Mouse (Mus musculus): ENCODE data around the gene Arel1. TPM values are rescaled to one million over a fixed set of nuclear protein-coding genes. Genes with fewer than 3 reads are reported as not detected.
A peak's percentile ranks its signal among the peaks of the same experiment; 100 is the strongest.

Arel1 gene
- total and polyA plus RNA-seq, 2 experiments: 21.0 to 22.4 TPM

- no peaks in the 10 kb centered on the region for H3K79me2 ChIP-seq (ENCODE audit: control insufficient read depth, insufficient read depth, low read length)
- no peak overlapping the region for H3K27ac ChIP-seq (replicated peaks; ENCODE audit: insufficient read depth, low read depth, low read length)
- H3K4me3 ChIP-seq (ENCODE audit: insufficient read depth, low read depth, low read length): no peak overlapping the region
- 80% methylated on average over 4 of the region's 4 CpGs for WGBS
- no peak for DNase-seq (ENCODE audit: extremely low read depth, low read depth, low spot score)
- TF ChIP-seq POLR2A (IDR thresholded peaks at IDR 0.05; ENCODE audit: extremely low read depth, insufficient read depth, low read length) (no peak), CTCF (IDR thresholded peaks at IDR 0.05; ENCODE audit: low read depth, low read length) (no peak)
- no peaks in the 10 kb centered on the region for H3K36me3 ChIP-seq (ENCODE audit: control insufficient read depth, insufficient read depth, low read length)
- H3K27me3 ChIP-seq (ENCODE audit: control insufficient read depth, insufficient read depth, low read length): no peaks in the 10 kb centered on the region; the same call in 1 of the 2 replicates
- H3K4me1 ChIP-seq (ENCODE audit: control insufficient read depth, insufficient read depth, low read length): no peaks in the 10 kb centered on the region
- no peak overlapping the region for H3K9ac ChIP-seq (ENCODE audit: low read depth, low read length)
Observed at GRCm38 (mm10) chr12:84882796-84883195, 87.9 kb downstream of the Arel1 start.

- WGBS: 52% methylated on average over 11 of the region's 11 CpGs
- Histone ChIP-seq H3K9ac (ENCODE audit: low read depth, low read length) (no peak overlapping the region), H3K27ac (replicated peaks; ENCODE audit: insufficient read depth, low read depth, low read length) (no peak overlapping the region), H3K36me3 (ENCODE audit: control insufficient read depth, insufficient read depth, low read length) (no peaks in the 10 kb centered on the region), H3K4me3 (ENCODE audit: insufficient read depth, low read depth, low read length) (no peak overlapping the region), H3K79me2 (ENCODE audit: control insufficient read depth, insufficient read depth, low read length) (no peaks in the 10 kb centered on the region), H3K27me3 (ENCODE audit: control insufficient read depth, insufficient read depth, low read length) (peaks cover 12% of the 10 kb centered on the region), H3K4me1 (ENCODE audit: control insufficient read depth, insufficient read depth, low read length) (peaks cover 9% of the 10 kb centered on the region)
- TF ChIP-seq CTCF (IDR thresholded peaks at IDR 0.05; ENCODE audit: low read depth, low read length) (no peak), POLR2A (IDR thresholded peaks at IDR 0.05; ENCODE audit: extremely low read depth, insufficient read depth, low read length) (no peak)
- DNase-seq (ENCODE audit: extremely low read depth, low read depth, low spot score): no peak
Observed at GRCm38 (mm10) chr12:84880091-84880490, 90.6 kb downstream of the Arel1 start.

GRCm38 (mm10) chr12:84876481-84877121 is 94.1 kb downstream of the Arel1 start, which contains the start of gene Ltbp2:
Gene Ltbp2 (minus strand): TSS chr12:84876532.
- TF ChIP-seq POLR2A (IDR thresholded peaks at IDR 0.05; ENCODE audit: extremely low read depth, insufficient read depth, low read length) (no peak), CTCF (IDR thresholded peaks at IDR 0.05; ENCODE audit: low read depth, low read length) (peak; percentile 91)
- Histone ChIP-seq H3K9ac (ENCODE audit: low read depth, low read length) (no peak within 1 kb of the TSS), H3K4me3 (ENCODE audit: insufficient read depth, low read depth, low read length) (peak within 1 kb of the TSS; percentile 38; the same call in 1 of the 2 replicates)

GRCm38 (mm10) chr12:84875761-84876480 is 94.8 kb downstream of the Arel1 start:
- Histone ChIP-seq H3K79me2 (ENCODE audit: control insufficient read depth, insufficient read depth, low read length) (no peaks in the 10 kb centered on the region), H3K9ac (ENCODE audit: low read depth, low read length) (no peak overlapping the region), H3K4me3 (ENCODE audit: insufficient read depth, low read depth, low read length) (peak overlapping the region; percentile 38; the same call in 1 of the 2 replicates), H3K4me1 (ENCODE audit: control insufficient read depth, insufficient read depth, low read length) (peaks cover 9% of the 10 kb centered on the region), H3K27me3 (ENCODE audit: control insufficient read depth, insufficient read depth, low read length) (peaks cover 12% of the 10 kb centered on the region), H3K27ac (replicated peaks; ENCODE audit: insufficient read depth, low read depth, low read length) (no peak overlapping the region), H3K36me3 (ENCODE audit: control insufficient read depth, insufficient read depth, low read length) (no peaks in the 10 kb centered on the region)
- TF ChIP-seq CTCF (IDR thresholded peaks at IDR 0.05; ENCODE audit: low read depth, low read length) (no peak), POLR2A (IDR thresholded peaks at IDR 0.05; ENCODE audit: extremely low read depth, insufficient read depth, low read length) (no peak)
- 4% methylated on average over 59 of the region's 59 CpGs for WGBS
- DNase-seq (ENCODE audit: extremely low read depth, low read depth, low spot score): no peak

More at GRCm38 (mm10) chr12:84876481-84877121, 94.1 kb downstream of the Arel1 start, which contains the start of gene Ltbp2:
- Histone ChIP-seq H3K79me2 (ENCODE audit: control insufficient read depth, insufficient read depth, low read length) (no peaks in the 10 kb centered on the region), H3K27ac (replicated peaks; ENCODE audit: insufficient read depth, low read depth, low read length) (no peak within 1 kb of the TSS), H3K4me1 (ENCODE audit: control insufficient read depth, insufficient read depth, low read length) (peaks cover 9% of the 10 kb centered on the region), H3K36me3 (ENCODE audit: control insufficient read depth, insufficient read depth, low read length) (no peaks in the 10 kb centered on the region), H3K27me3 (ENCODE audit: control insufficient read depth, insufficient read depth, low read length) (peaks cover 12% of the 10 kb centered on the region)
- 4% methylated on average over 34 of the region's 34 CpGs for WGBS
- peak; percentile 66 for DNase-seq (ENCODE audit: extremely low read depth, low read depth, low spot score)

GRCm38 (mm10) chr12:84873434-84873833 is 97.3 kb downstream of the Arel1 start:
- DNase-seq (ENCODE audit: extremely low read depth, low read depth, low spot score): peak; percentile 33
- Histone ChIP-seq H3K27ac (replicated peaks; ENCODE audit: insufficient read depth, low read depth, low read length) (no peak overlapping the region), H3K36me3 (ENCODE audit: control insufficient read depth, insufficient read depth, low read length) (no peaks in the 10 kb centered on the region), H3K27me3 (ENCODE audit: control insufficient read depth, insufficient read depth, low read length) (peaks cover 12% of the 10 kb centered on the region), H3K4me3 (ENCODE audit: insufficient read depth, low read depth, low read length) (no peak overlapping the region), H3K9ac (ENCODE audit: low read depth, low read length) (no peak overlapping the region), H3K79me2 (ENCODE audit: control insufficient read depth, insufficient read depth, low read length) (no peaks in the 10 kb centered on the region), H3K4me1 (ENCODE audit: control insufficient read depth, insufficient read depth, low read length) (peaks cover 9% of the 10 kb centered on the region)
- TF ChIP-seq POLR2A (IDR thresholded peaks at IDR 0.05; ENCODE audit: extremely low read depth, insufficient read depth, low read length) (no peak), CTCF (IDR thresholded peaks at IDR 0.05; ENCODE audit: low read depth, low read length) (peak; percentile 64; the same call in 1 of the 2 replicates)
- WGBS: under 1% methylated on average over 3 of the region's 3 CpGs
